Mouse (Mus musculus) CD8-positive naive resting alpha-beta T cell, adult 57 days (primary cell): Measurements from ENCODE around the gene Abcg1. TPM values are rescaled to one million over a fixed set of nuclear protein-coding genes. Genes with fewer than 3 reads are reported as not detected.

Source experiments
- total RNA-seq: library from RNA; stranded (reverse); gene quantifications from one replicate; pipeline ENCODE4 v1.2.4, GENCODE M21; 2023

Abcg1 gene
- 126 TPM for total RNA-seq

GRCm38 (mm10) chr17:31057151-31057890, at the start of gene Abcg1:
Gene Abcg1 (plus strand): TSS chr17:31057675.

GRCm38 (mm10) chr17:31129452-31129851, 72.0 kb downstream of the Abcg1 start, which contains the start of gene Tff3:
Gene Tff3 (minus strand): TSS chr17:31129646.

GRCm38 (mm10) chr17:31144040-31145037, 86.9 kb downstream of the Abcg1 start, which contains the start of gene Tff2:
Gene Tff2 (minus strand): TSS chr17:31144282.

GRCm38 (mm10) chr17:31165127-31165526, 107.7 kb downstream of the Abcg1 start, which contains the start of gene Tff1:
Gene Tff1 (minus strand): TSS chr17:31165277.

Other genes with a start within 250 kb of the Abcg1 start
- gene Glp1r, start 155.9 kb upstream of the Abcg1 start, total RNA-seq = not detected
- not detected for gene Umodl1, start 103.0 kb upstream of the Abcg1 start, total RNA-seq
- gene Tff3, start 72.0 kb downstream of the Abcg1 start, total RNA-seq = not detected
- 2.0 TPM for gene Tff2, start 86.6 kb downstream of the Abcg1 start, total RNA-seq
- not detected for gene Tff1, start 107.6 kb downstream of the Abcg1 start, total RNA-seq
- gene Tmprss3, start 141.3 kb downstream of the Abcg1 start, total RNA-seq = 0.43 TPM
- 81.7 TPM for gene Ubash3a, start 150.2 kb downstream of the Abcg1 start, total RNA-seq
- gene Rsph1, start 219.7 kb downstream of the Abcg1 start, total RNA-seq = not detected
- 97.6 TPM for gene Slc37a1, start 229.1 kb downstream of the Abcg1 start, total RNA-seq